Mouse (Mus musculus): Measurements from ENCODE around the gene Duox1. TPM values are rescaled to one million over a fixed set of nuclear protein-coding genes. Genes with fewer than 3 reads are reported as not detected.

Gene Duox1
- polyA plus RNA-seq, 1 experiment, result not detected

- Histone ChIP-seq H3K4me3 (ENCODE audit: insufficient read depth, low read length) (no peak overlapping the region), H3K4me1 (ENCODE audit: control insufficient read depth, insufficient read depth, low read length) (peaks cover 6% of the 10 kb centered on the region), H3K27ac (ENCODE audit: insufficient read depth, low read length) (no peak overlapping the region)
- 0 out of 2 replicates have a peak, but pooled peaks have one; percentile 5 for TF ChIP-seq CTCF (IDR thresholded peaks at IDR 0.05; ENCODE audit: extremely low read depth, insufficient read depth, low read length)
- no peak for TF ChIP-seq POLR2A (IDR thresholded peaks at IDR 0.05; ENCODE audit: extremely low read depth, insufficient read depth, low read length)
Observed at GRCm38 (mm10) chr2:122362622-122363523, 47.4 kb downstream of the Duox1 start.

GRCm38 (mm10) chr2:122364352-122364944 lies 49.0 kb downstream of the Duox1 start:
- no peak overlapping the region for H3K4me3 ChIP-seq (ENCODE audit: insufficient read depth, low read length)

GRCm38 (mm10) chr2:122365244-122365866 lies 49.9 kb downstream of the Duox1 start:
- TF ChIP-seq CTCF (IDR thresholded peaks at IDR 0.05; ENCODE audit: extremely low read depth, insufficient read depth, low read length) (0 out of 2 replicates have a peak, but pooled peaks have one; percentile 17), POLR2A (IDR thresholded peaks at IDR 0.05; ENCODE audit: extremely low read depth, insufficient read depth, low read length) (no peak)
- Histone ChIP-seq H3K4me1 (ENCODE audit: control insufficient read depth, insufficient read depth, low read length) (peaks cover 6% of the 10 kb centered on the region), H3K4me3 (ENCODE audit: insufficient read depth, low read length) (no peak overlapping the region), H3K27ac (ENCODE audit: insufficient read depth, low read length) (no peak overlapping the region)

More at GRCm38 (mm10) chr2:122364352-122364944, 49.0 kb downstream of the Duox1 start:
- peaks cover 6% of the 10 kb centered on the region for H3K4me1 ChIP-seq (ENCODE audit: control insufficient read depth, insufficient read depth, low read length)
- H3K27ac ChIP-seq (ENCODE audit: insufficient read depth, low read length), result no peak overlapping the region
- TF ChIP-seq CTCF (IDR thresholded peaks at IDR 0.05; ENCODE audit: extremely low read depth, insufficient read depth, low read length), result no peak
- no peak for TF ChIP-seq POLR2A (IDR thresholded peaks at IDR 0.05; ENCODE audit: extremely low read depth, insufficient read depth, low read length)

- no peak overlapping the region for H3K4me3 ChIP-seq (ENCODE audit: insufficient read depth, low read length)
- no peak overlapping the region for H3K27ac ChIP-seq (ENCODE audit: insufficient read depth, low read length)
- no peak for TF ChIP-seq POLR2A (IDR thresholded peaks at IDR 0.05; ENCODE audit: extremely low read depth, insufficient read depth, low read length)
- no peak for TF ChIP-seq CTCF (IDR thresholded peaks at IDR 0.05; ENCODE audit: extremely low read depth, insufficient read depth, low read length)
- peaks cover 6% of the 10 kb centered on the region for H3K4me1 ChIP-seq (ENCODE audit: control insufficient read depth, insufficient read depth, low read length)
Observed at GRCm38 (mm10) chr2:122366039-122366438, 50.6 kb downstream of the Duox1 start.

GRCm38 (mm10) chr2:122366706-122367105 lies 51.2 kb downstream of the Duox1 start:
- Histone ChIP-seq H3K4me3 (ENCODE audit: insufficient read depth, low read length) (peak overlapping the region; percentile 58; the same call in 1 of the 2 replicates), H3K4me1 (ENCODE audit: control insufficient read depth, insufficient read depth, low read length) (peaks cover 6% of the 10 kb centered on the region), H3K27ac (ENCODE audit: insufficient read depth, low read length) (no peak overlapping the region)
- TF ChIP-seq CTCF (IDR thresholded peaks at IDR 0.05; ENCODE audit: extremely low read depth, insufficient read depth, low read length) (no peak), POLR2A (IDR thresholded peaks at IDR 0.05; ENCODE audit: extremely low read depth, insufficient read depth, low read length) (no peak)

GRCm38 (mm10) chr2:122367181-122367580 lies 51.7 kb downstream of the Duox1 start:
- peak overlapping the region; percentile 58; the same call in 1 of the 2 replicates for H3K4me3 ChIP-seq (ENCODE audit: insufficient read depth, low read length)
- H3K27ac ChIP-seq (ENCODE audit: insufficient read depth, low read length), result no peak overlapping the region
- TF ChIP-seq POLR2A (IDR thresholded peaks at IDR 0.05; ENCODE audit: extremely low read depth, insufficient read depth, low read length), result no peak
- TF ChIP-seq CTCF (IDR thresholded peaks at IDR 0.05; ENCODE audit: extremely low read depth, insufficient read depth, low read length), result no peak
- peaks cover 6% of the 10 kb centered on the region for H3K4me1 ChIP-seq (ENCODE audit: control insufficient read depth, insufficient read depth, low read length)

- Histone ChIP-seq H3K4me3 (ENCODE audit: insufficient read depth, low read length) (peak overlapping the region; percentile 58), H3K27ac (ENCODE audit: insufficient read depth, low read length) (no peak overlapping the region), H3K4me1 (ENCODE audit: control insufficient read depth, insufficient read depth, low read length) (peaks cover 6% of the 10 kb centered on the region)
- TF ChIP-seq CTCF (IDR thresholded peaks at IDR 0.05; ENCODE audit: extremely low read depth, insufficient read depth, low read length) (no peak), POLR2A (IDR thresholded peaks at IDR 0.05; ENCODE audit: extremely low read depth, insufficient read depth, low read length) (no peak)
Observed at GRCm38 (mm10) chr2:122367701-122368080, 52.2 kb downstream of the Duox1 start.

GRCm38 (mm10) chr2:122368081-122368971 lies 52.9 kb downstream of the Duox1 start:
- no peak for TF ChIP-seq POLR2A (IDR thresholded peaks at IDR 0.05; ENCODE audit: extremely low read depth, insufficient read depth, low read length)
- TF ChIP-seq CTCF (IDR thresholded peaks at IDR 0.05; ENCODE audit: extremely low read depth, insufficient read depth, low read length), result no peak
- no peak overlapping the region for H3K27ac ChIP-seq (ENCODE audit: insufficient read depth, low read length)
- H3K4me1 ChIP-seq (ENCODE audit: control insufficient read depth, insufficient read depth, low read length), result peaks cover 6% of the 10 kb centered on the region
- H3K4me3 ChIP-seq (ENCODE audit: insufficient read depth, low read length), result peak overlapping the region; percentile 58
